Mouse (Mus musculus) thymus, postnatal 4 days (tissue): Measurements from ENCODE around the gene Slc35b2.

Experiments
- DNase-seq: peaks from one replicate; pipeline ENCODE4 v3.0.0; 2021

The Slc35b2 gene

GRCm38 (mm10) chr17:45601325-45601724 lies 37.7 kb downstream of the Slc35b2 start:
- DNase-seq = no peak

- no peak for DNase-seq
These were observed 38.2 kb downstream of the Slc35b2 start, which contains the start of gene Mymx for GRCm38 (mm10) chr17:45601877-45602304. Gene Mymx (minus strand): TSS chr17:45602102.

- DNase-seq = no peak
These were observed 39.3 kb downstream of the Slc35b2 start for GRCm38 (mm10) chr17:45602984-45603383.

GRCm38 (mm10) chr17:45606992-45607879 lies 43.6 kb downstream of the Slc35b2 start:
- DNase-seq = no peak

GRCm38 (mm10) chr17:45608396-45608795 lies 44.7 kb downstream of the Slc35b2 start:
- DNase-seq = no peak

DNA sequence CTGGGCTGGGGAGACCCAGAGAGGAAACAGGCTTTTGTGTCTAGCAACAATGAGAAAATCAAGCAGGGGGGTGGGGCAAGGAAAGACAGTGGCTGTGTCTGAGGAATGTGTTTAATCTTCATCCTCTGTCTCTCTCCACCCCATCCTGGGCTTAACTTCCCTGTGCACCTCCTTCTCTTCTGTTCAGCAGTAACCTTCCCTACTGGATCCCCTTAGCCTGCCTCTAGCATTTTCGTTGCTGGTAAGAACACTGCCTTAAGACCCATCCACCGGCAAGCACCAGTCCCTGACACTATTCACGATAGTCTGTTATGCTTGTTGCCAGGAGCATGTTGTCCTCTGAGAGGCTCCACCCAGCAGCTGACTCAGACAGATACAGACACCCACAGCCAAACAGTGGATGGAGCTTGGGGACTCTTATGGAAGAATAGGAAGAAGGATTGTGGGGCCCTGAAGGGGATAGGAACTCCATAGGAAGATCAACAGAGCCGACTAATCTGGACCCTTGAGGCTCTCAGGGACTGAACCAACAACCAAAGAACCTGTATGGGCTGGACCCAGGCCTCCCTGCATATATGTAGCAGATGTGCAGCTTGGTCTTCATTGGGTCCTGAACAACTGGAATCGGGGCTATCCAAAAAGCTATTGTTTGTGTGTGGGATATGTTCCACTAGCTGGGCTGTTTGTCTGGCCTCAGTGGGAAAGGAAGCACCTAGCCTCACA lies 46.6 kb downstream of the Slc35b2 start:
- DNase-seq = no peak

- no peak for DNase-seq
These were observed 48.3 kb downstream of the Slc35b2 start for GRCm38 (mm10) chr17:45612008-45612407.

DNA sequence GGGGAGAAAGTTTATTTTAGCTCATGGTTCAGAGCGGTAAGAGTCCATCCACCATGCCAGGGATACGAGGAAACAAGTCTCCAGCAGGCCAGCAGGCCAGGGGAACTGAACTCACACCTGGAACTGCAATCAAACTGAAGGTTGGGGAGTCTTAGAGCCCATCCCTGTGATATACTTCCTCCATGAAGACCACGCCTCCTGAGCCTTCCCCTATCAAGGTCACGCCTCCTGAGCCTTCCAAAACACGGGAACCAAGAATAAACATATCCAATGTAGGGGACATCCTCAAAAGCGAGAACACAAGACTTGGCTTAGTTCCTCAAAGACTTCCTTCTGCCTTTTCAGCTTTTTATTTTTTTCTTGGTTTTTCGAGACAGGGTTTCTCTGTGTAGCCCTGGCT lies 49.2 kb downstream of the Slc35b2 start:
- no peak for DNase-seq

DNA sequence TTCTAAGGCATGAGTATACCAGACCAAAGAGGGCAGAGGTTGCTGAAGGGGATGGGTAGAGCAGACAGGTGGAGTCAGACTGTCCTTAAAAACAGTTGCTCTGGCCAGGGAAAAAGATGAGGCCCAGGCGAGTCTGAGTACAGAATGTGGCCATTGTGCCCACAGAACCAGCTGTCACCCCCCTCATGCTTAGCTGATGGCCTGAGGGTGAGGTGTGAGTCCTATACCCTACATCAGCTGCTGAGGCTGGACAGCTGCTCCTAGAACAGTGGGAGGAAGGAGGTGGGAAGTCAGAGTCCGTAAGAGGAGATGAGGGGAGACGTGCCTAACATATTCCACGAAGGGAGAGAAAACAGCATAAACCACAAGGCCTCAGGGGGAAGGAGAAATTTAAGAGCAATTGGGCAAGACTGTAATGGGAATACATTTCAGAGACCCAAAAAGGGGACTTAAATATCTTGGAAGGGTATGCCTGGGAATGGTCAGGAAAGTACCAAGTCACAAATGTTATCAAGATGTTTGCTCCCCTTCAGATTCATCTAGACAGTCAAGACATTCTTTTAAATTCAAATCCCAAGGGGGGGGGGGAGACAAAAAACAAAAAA lies 52.5 kb downstream of the Slc35b2 start:
- DNase-seq = no peak

- no peak for DNase-seq
These were observed 53.0 kb downstream of the Slc35b2 start for GRCm38 (mm10) chr17:45616679-45617078.
